Mouse (Mus musculus) heart, adult 2 months (tissue): ENCODE measurements around the gene Angptl2. TPM values are rescaled to one million over a fixed set of nuclear protein-coding genes. Genes with fewer than 3 reads are reported as not detected.

Experiments used
- DNase-seq, 2 experiments: peaks; one replicate each; pipeline ENCODE4 v3.0.0; 2021
- H3K27ac ChIP-seq: fragments of 200-600 bp; 2 replicates; pipeline ENCODE4 v1.8.1; 2022
- H3K27me3 ChIP-seq: fragments of 200-500 bp; 2 replicates; pipeline ENCODE4 v1.6.1; 2012; ENCODE audit warnings: mild to moderate bottlenecking, low read length, inconsistent platforms, mixed read lengths; ENCODE audit not compliant: control insufficient read depth, insufficient read depth
- H3K36me3 ChIP-seq: fragments of 200-500 bp; 2 replicates; pipeline ENCODE4 v1.6.1; 2012; ENCODE audit warnings: low read length, inconsistent platforms; ENCODE audit not compliant: control insufficient read depth, insufficient read depth
- H3K4me1 ChIP-seq: fragments of 200-500 bp; 2 replicates; pipeline ENCODE4 v1.6.1; 2011; ENCODE audit warnings: low read length; ENCODE audit not compliant: control insufficient read depth, insufficient read depth
- H3K4me3 ChIP-seq: fragments of 200-600 bp; 2 replicates; pipeline ENCODE4 v1.8.1; 2022
- H3K79me2 ChIP-seq: fragments of 200-500 bp; replicated peaks from 2 replicates; pipeline ENCODE4 v1.6.1; 2012; ENCODE audit warnings: mild to moderate bottlenecking, inconsistent platforms, low read length, moderate library complexity, mixed read lengths; ENCODE audit not compliant: control insufficient read depth, insufficient read depth
- H3K9ac ChIP-seq: fragments of 200-500 bp; 2 replicates; pipeline ENCODE4 v1.6.1; 2012; ENCODE audit warnings: low read depth, mild to moderate bottlenecking, control low read depth, inconsistent platforms, low read length, mixed read lengths
- CTCF ChIP-seq: fragments of 200-600 bp; IDR thresholded peaks from 2 replicates; pipeline ENCODE4 v1.8.1; 2022; ENCODE audit warnings: antibody characterized with exemption, mild to moderate bottlenecking, moderate library complexity
- EP300 ChIP-seq: fragments of 200-500 bp; IDR thresholded peaks from 2 replicates; pipeline ENCODE4 v1.6.1; 2011; ENCODE audit warnings: low read depth, low read length, control low read depth; ENCODE audit not compliant: insufficient read depth
- POLR2A ChIP-seq: fragments of 200-500 bp; IDR thresholded peaks from 2 replicates; pipeline ENCODE4 v1.6.1; 2011; ENCODE audit warnings: mild to moderate bottlenecking, low read depth, low read length, control low read depth; ENCODE audit not compliant: insufficient read depth
- WGBS: fragments of 180-500 bp; shearing (Covaris S2); methylation state at CpG from one replicate; pipeline ENCODE4 v1.1.7; 2018; 5-methylcytosine and 5-hydroxymethylcytosine counted together
- intact Hi-C: fragments of 180-260 bp; cut with DNase I; formaldehyde crosslinking; loops from one replicate; pipeline ENCODE4 v1.15.1; 2025
- polyA plus RNA-seq: library from polyadenylated mRNA; depleted of rRNA; stranded (reverse); fragments of >200 nt; gene quantifications from 2 replicates; pipeline ENCODE4 v1.2.3, GENCODE M21; 2012
- total RNA-seq, 2 experiments: library from RNA; stranded (reverse); gene quantifications; 2 replicates each; pipeline ENCODE4 v1.2.3; 2021

Angptl2 gene
- total and polyA plus RNA-seq, 3 experiments = 45.3 to 91.4 (median 46.2) TPM

GRCm38 (mm10) chr2:33216645-33217424, 966 bp downstream of the Angptl2 start:
- Histone ChIP-seq H3K36me3 (no peaks in the 10 kb centered on the region), H3K4me3 (peak overlapping the region; percentile 49), H3K27me3 (no peaks in the 10 kb centered on the region), H3K9ac (peak overlapping the region; percentile 89), H3K79me2 (no peaks in the 10 kb centered on the region), H3K27ac (peak overlapping the region; percentile 86), H3K4me1 (peaks cover 13% of the 10 kb centered on the region)
- TF ChIP-seq EP300 = 0 out of 2 replicates have a peak, but pooled peaks have one; percentile 10
- no peak; the same call in 1 of the 2 replicates for TF ChIP-seq POLR2A
- TF ChIP-seq CTCF = no peak
- intact Hi-C loops = loop anchor here (2.0 kb wide), 2 partner anchors 60 to 100 kb away; no protein-coding TSS in a partner anchor
- peak; percentile 61 to 62 for DNase-seq
- WGBS = 23% methylated on average over 18 of the region's 18 CpGs

- intact Hi-C loops = loop anchor here (2.0 kb wide), 2 partner anchors 61 to 99 kb away; no protein-coding TSS in a partner anchor
- WGBS = 43% methylated on average over 3 of the region's 3 CpGs
- Histone ChIP-seq H3K4me1 (peaks cover 13% of the 10 kb centered on the region), H3K36me3 (no peaks in the 10 kb centered on the region), H3K27ac (peak overlapping the region; percentile 86), H3K9ac (peak overlapping the region; percentile 89; the same call in 1 of the 2 replicates), H3K79me2 (no peaks in the 10 kb centered on the region), H3K27me3 (no peaks in the 10 kb centered on the region), H3K4me3 (peak overlapping the region; percentile 49)
- TF ChIP-seq CTCF (no peak), POLR2A (no peak)
- no peak for DNase-seq
Measured at GRCm38 (mm10) chr2:33217425-33217794, 1.5 kb downstream of the Angptl2 start.

GRCm38 (mm10) chr2:33218903-33219625, 3.2 kb downstream of the Angptl2 start:
- 0 out of 2 replicates have a peak overlapping the region, but pooled peaks have one; percentile 5 for H3K4me3 ChIP-seq
- intact Hi-C loops = loop anchor here (2.0 kb wide), 1 partner anchor 130 kb away; no protein-coding TSS in a partner anchor
- no peak for DNase-seq
- peak overlapping the region; percentile 48 for H3K9ac ChIP-seq
- no peaks in the 10 kb centered on the region for H3K79me2 ChIP-seq
- no peaks in the 10 kb centered on the region for H3K36me3 ChIP-seq
- WGBS = 53% methylated on average over 11 of the region's 11 CpGs
- peaks cover 19% of the 10 kb centered on the region for H3K4me1 ChIP-seq
- H3K27me3 ChIP-seq = no peaks in the 10 kb centered on the region
- TF ChIP-seq EP300 (no peak), POLR2A (no peak), CTCF (peak; percentile 74)
- peak overlapping the region; percentile 31 for H3K27ac ChIP-seq

DNA sequence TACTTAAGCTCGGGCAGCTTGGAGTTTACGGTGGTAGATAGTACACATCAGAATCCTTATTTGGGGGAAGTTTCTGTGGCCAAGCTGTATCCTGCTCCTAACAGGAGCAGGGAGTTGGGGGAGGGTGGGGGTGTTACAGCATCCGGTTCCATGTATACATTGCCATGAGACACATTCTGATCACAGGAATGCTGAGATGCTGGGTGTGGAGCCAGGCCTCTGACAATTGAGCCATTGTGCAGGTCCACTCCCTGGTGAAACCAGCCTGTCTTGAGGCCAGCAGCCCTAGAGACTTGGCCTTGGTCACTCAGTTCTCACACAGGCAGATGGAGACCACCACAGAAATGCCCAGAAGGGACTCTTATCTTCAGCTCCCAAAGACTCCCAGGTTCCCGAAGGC, 3.8 kb downstream of the Angptl2 start:
- intact Hi-C loops = loop anchor here (2.0 to 5.0 kb wide), 2 partner anchors 53 to 129 kb away; no protein-coding TSS in a partner anchor
- Histone ChIP-seq H3K27ac (peak overlapping the region; percentile 31), H3K36me3 (no peaks in the 10 kb centered on the region), H3K9ac (no peak overlapping the region), H3K27me3 (no peaks in the 10 kb centered on the region), H3K4me3 (no peak overlapping the region), H3K79me2 (no peaks in the 10 kb centered on the region), H3K4me1 (peaks cover 22% of the 10 kb centered on the region)
- no peak for DNase-seq
- 46% methylated on average over 4 of the region's 4 CpGs for WGBS
- no peak for TF ChIP-seq EP300
- TF ChIP-seq POLR2A = no peak
- no peak for TF ChIP-seq CTCF

GRCm38 (mm10) chr2:33220246-33220645, 4.4 kb downstream of the Angptl2 start:
- Histone ChIP-seq H3K36me3 (no peaks in the 10 kb centered on the region), H3K27me3 (no peaks in the 10 kb centered on the region), H3K79me2 (no peaks in the 10 kb centered on the region), H3K9ac (peak overlapping the region; percentile 5; the same call in 1 of the 2 replicates), H3K4me3 (no peak overlapping the region), H3K4me1 (peaks cover 20% of the 10 kb centered on the region), H3K27ac (peak overlapping the region; percentile 31; the same call in 1 of the 2 replicates)
- no peak for TF ChIP-seq POLR2A
- no peak for TF ChIP-seq EP300
- TF ChIP-seq CTCF = no peak
- 57% methylated on average over 6 of the region's 6 CpGs for WGBS
- intact Hi-C loops = loop anchor here (5.0 kb wide), 1 partner anchor 52 kb away; no protein-coding TSS in a partner anchor
- no peak for DNase-seq
